8 mouse cellular contexts compared by ENCODE assay signal in the genomic region with DNA sequence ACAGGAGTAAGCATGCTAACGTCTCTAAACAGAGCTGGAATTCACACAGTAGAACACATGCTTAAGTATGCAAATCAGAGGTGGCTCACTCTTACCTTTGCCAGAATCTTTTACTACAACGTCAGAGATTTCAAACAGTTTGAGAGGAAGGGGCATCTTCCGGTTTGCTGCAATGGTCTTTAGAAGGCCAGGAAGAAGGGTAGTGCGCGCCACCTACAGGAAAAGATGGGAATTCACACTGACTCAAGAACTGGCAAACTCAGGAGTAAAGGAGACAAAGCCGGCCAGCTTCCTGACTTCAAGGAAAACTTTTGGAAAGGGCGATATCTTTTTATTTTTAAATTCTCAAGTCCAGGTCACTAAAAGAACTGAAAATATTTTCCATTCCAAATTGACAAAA. TPM values are rescaled to one million over a fixed set of nuclear protein-coding genes. Genes with fewer than 3 reads are reported as not detected.
DNase-seq lines count a peak whose midpoint lies in the region; ATAC-seq and TF ChIP-seq lines count a peak whose summit lies in the region.

No protein-coding gene starts in this region.

- H3K27me3 ChIP-seq in thymus, adult 2 months (ENCODE audit: control insufficient read depth, insufficient read depth, low read length) = no peaks in the 10 kb centered on the region
- H3K27me3 ChIP-seq in midbrain, embryonic 13.5 days = no peaks in the 10 kb centered on the region

- no peak overlapping the region for H3K9ac ChIP-seq in midbrain, embryonic 13.5 days (replicated peaks)

- H3K36me3 ChIP-seq in thymus, adult 2 months (ENCODE audit: control insufficient read depth, insufficient read depth, low read length) = peaks cover 56% of the 10 kb centered on the region
- H3K36me3 ChIP-seq in midbrain, embryonic 13.5 days = peaks cover 61% of the 10 kb centered on the region

- no peaks in the 10 kb centered on the region for H3K4me1 ChIP-seq in thymus, adult 2 months (replicated peaks; ENCODE audit: control insufficient read depth, insufficient read depth, low read length)
- 0 out of 2 replicates have a peak, but pooled peaks cover 1% of the 10 kb centered on the region for H3K4me1 ChIP-seq in cortical plate, adult 2 months (ENCODE audit: control insufficient read depth, insufficient read depth, low read length)
- H3K4me1 ChIP-seq in midbrain, embryonic 13.5 days (replicated peaks) = no peaks in the 10 kb centered on the region

- H3K9me3 ChIP-seq in midbrain, embryonic 13.5 days = no peaks in the 10 kb centered on the region

- TF ChIP-seq POLR2A in thymus, adult 2 months (IDR thresholded peaks at IDR 0.05; ENCODE audit: control insufficient read depth, extremely low read depth, insufficient read depth, low read length, poor library complexity) = no peak
- TF ChIP-seq POLR2A in cortical plate, adult 2 months (IDR thresholded peaks at IDR 0.05; ENCODE audit: extremely low read depth, insufficient read depth, low read length) = no peak

- H3K4me2 ChIP-seq in midbrain, embryonic 13.5 days (replicated peaks) = no peak overlapping the region

- no peak overlapping the region for H3K4me3 ChIP-seq in thymus, adult 2 months (ENCODE audit: control insufficient read depth, insufficient read depth, low read length)
- H3K4me3 ChIP-seq in cortical plate, adult 2 months (ENCODE audit: insufficient read depth, low read length) = no peak overlapping the region
- H3K4me3 ChIP-seq in midbrain, embryonic 13.5 days (replicated peaks) = no peak overlapping the region

- H3K27ac ChIP-seq in thymus, adult 2 months (ENCODE audit: control insufficient read depth, insufficient read depth, low read length) = no peak overlapping the region
- H3K27ac ChIP-seq in cortical plate, adult 2 months (ENCODE audit: insufficient read depth, low read length) = no peak overlapping the region
- no peak overlapping the region for H3K27ac ChIP-seq in midbrain, embryonic 13.5 days

- WGBS in thymus, adult 2 months = 76% methylated on average over 7 of the region's 7 CpGs
- WGBS in midbrain, embryonic 13.5 days = 27% methylated on average over 7 of the region's 7 CpGs

- ATAC-seq in frontal cortex, adult (ENCODE audit: low TSS enrichment) = peak; percentile 62; the same call in 1 of the 2 replicates
- ATAC-seq in midbrain, embryonic 13.5 days = peak; percentile 27; the same call in 1 of the 2 replicates

- DNase-seq in frontal cortex, postnatal 25 days (ENCODE audit: low spot score in 2 of 2) = no peak
- DNase-seq in thymus, adult 2 months = peak; percentile 4
- no peak for DNase-seq in thymus, adult 18-20 months
- DNase-seq in kidney, adult 8-10 months = peak; percentile 26 to 46
- DNase-seq in spleen, postnatal 36 days (ENCODE audit: low spot score in 2 of 2) = no peak

- TF ChIP-seq CTCF in thymus, adult 2 months (IDR thresholded peaks at IDR 0.05; ENCODE audit: borderline replicate concordance, control insufficient read depth, extremely low read depth, insufficient read depth, low read length, poor library complexity) = no peak
- peak; percentile 69 for TF ChIP-seq CTCF in cortical plate, adult 2 months (IDR thresholded peaks at IDR 0.05; ENCODE audit: extremely low read depth, insufficient read depth, low read length)

RNA-seq across cellular contexts. Expression of gene Farsb, which starts 34.0 kb away (rescaled TPM):
- polyA plus RNA-seq in thymus, adult 2 months (2012; rRNA removed) = 18.0 and 21.9 TPM in 2 replicates
- 55.6 and 55.8 TPM in 2 replicates for polyA plus RNA-seq in cortical plate, adult 2 months (2012; rRNA removed)
- 138 and 140 TPM in 2 replicates for polyA plus RNA-seq in midbrain, embryonic 13.5 days (2015; fragmentation: Nextera tagmentation; extraction: Ambion mirVana)

RNA-seq across cellular contexts. Expression of gene Mogat1, which starts 56.1 kb away (rescaled TPM):
- polyA plus RNA-seq in thymus, adult 2 months (2012; rRNA removed) = 0.66 and 3.2 TPM in 2 replicates
- 0.42 TPM in 1 of 2 replicates, not detected in the other for polyA plus RNA-seq in cortical plate, adult 2 months (2012; rRNA removed)
- 0.19 and 0.79 TPM in 2 replicates for polyA plus RNA-seq in midbrain, embryonic 13.5 days (2015; fragmentation: Nextera tagmentation; extraction: Ambion mirVana)

RNA-seq across cellular contexts. Expression of gene BC035947, which starts 57.3 kb away (rescaled TPM):
- not detected in 2 replicates for polyA plus RNA-seq in thymus, adult 2 months (2012; rRNA removed)
- 0.44 and 0.45 TPM in 2 replicates for polyA plus RNA-seq in cortical plate, adult 2 months (2012; rRNA removed)
- polyA plus RNA-seq in midbrain, embryonic 13.5 days (2015; fragmentation: Nextera tagmentation; extraction: Ambion mirVana) = 0.66 and 0.75 TPM in 2 replicates

Comparison
In these comparisons a context has a peak if more than half of its experiments do, and no peak if none do; other contexts are left out.
1. DNase-seq: peak in thymus, adult 2 months (single experiment) and kidney, adult 8-10 months (2 of 2); none in frontal cortex, postnatal 25 days (0 of 2), thymus, adult 18-20 months (0 of 2) and spleen, postnatal 36 days (0 of 2).